ENCODE assay signal across 8 mouse cellular contexts in the genomic region with DNA sequence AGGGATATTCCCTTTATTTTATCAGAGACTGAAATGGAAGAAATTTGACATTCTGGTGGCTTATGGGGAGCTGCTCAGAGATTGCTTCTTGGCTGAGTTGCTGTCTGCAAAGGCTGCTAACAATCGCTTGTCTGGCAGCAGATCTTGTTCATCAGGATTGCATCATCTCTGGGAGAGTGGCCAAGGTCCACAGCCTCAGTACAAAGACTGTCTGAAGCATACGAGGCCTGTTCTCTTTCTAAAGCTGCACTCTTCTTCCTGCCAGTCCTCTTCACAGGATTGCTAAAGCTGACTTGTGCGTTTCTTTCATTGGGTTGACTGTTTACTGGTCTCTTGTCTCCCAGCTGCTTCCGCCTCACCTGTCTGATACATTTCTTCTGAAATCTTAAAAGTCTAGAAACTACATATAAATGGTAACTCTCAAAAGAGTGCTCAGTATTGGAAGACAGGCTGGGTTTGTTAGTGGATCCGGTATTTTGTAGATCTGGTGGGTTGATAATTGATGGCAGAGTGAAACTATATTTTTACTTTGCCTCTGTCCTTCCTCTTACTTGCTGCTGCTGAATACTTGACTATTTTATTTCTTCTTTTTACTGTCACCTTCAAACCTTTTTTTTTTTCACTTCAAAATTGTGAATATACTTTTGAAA. TPM values are rescaled to one million over a fixed set of nuclear protein-coding genes. Genes with fewer than 3 reads are reported as not detected.
DNase-seq lines count a peak whose midpoint lies in the region; ATAC-seq and TF ChIP-seq lines count a peak whose summit lies in the region.

No protein-coding gene starts in this region.

- no peaks in the 10 kb centered on the region for H3K27me3 ChIP-seq in MEL (ENCODE audit: control insufficient read depth in 1 of 2, insufficient read depth in 2 of 2, low read length in 2 of 2)
- H3K27me3 ChIP-seq in hindbrain, embryonic 13.5 days, result no peaks in the 10 kb centered on the region

- TF ChIP-seq POLR2A in MEL (IDR thresholded peaks at IDR 0.05; ENCODE audit: control insufficient read depth in 1 of 2, insufficient read depth in 1 of 2, low read depth in 1 of 2, low read length in 2 of 2, poor library complexity in 1 of 2), result no peak; a peak in 1 of 4 replicates

- peak overlapping the region; percentile 44 for H3K9ac ChIP-seq in MEL (ENCODE audit: control insufficient read depth, low read depth, low read length, poor library complexity, severe bottlenecking)
- peak overlapping the region; percentile 40; the same call in 1 of the 2 replicates for H3K9ac ChIP-seq in hindbrain, embryonic 13.5 days

- TF ChIP-seq RAD21 in MEL (IDR thresholded peaks at IDR 0.05; ENCODE audit: low read depth, low read length), result no peak

- H3K4me1 ChIP-seq in MEL (ENCODE audit: control insufficient read depth in 1 of 2, insufficient read depth in 2 of 2, low read length in 2 of 2), result peaks cover 8 to 41% of the 10 kb centered on the region in 2 experiments
- peaks cover 6% of the 10 kb centered on the region for H3K4me1 ChIP-seq in hindbrain, embryonic 13.5 days (replicated peaks)

- H3K36me3 ChIP-seq in MEL (ENCODE audit: control insufficient read depth in 1 of 2, insufficient read depth in 2 of 2, low read length in 2 of 2), result peaks cover 23 to 47% of the 10 kb centered on the region in 2 experiments
- H3K36me3 ChIP-seq in hindbrain, embryonic 13.5 days, result no peaks in the 10 kb centered on the region

- H3K4me2 ChIP-seq in hindbrain, embryonic 13.5 days, result no peak overlapping the region

- ATAC-seq in hindbrain, embryonic 13.5 days (ENCODE audit: low FRiP score), result peak; percentile 73
- ATAC-seq in monocyte, adult 5-6 weeks (replicated peaks; ENCODE audit: insufficient number of reproducible peaks, low FRiP score, low TSS enrichment, poor library complexity, severe bottlenecking), result no peak

- H3K79me2 ChIP-seq in MEL (ENCODE audit: control insufficient read depth, insufficient read depth, low read length, poor library complexity), result peaks cover 40% of the 10 kb centered on the region

- peak overlapping the region; percentile 4 to 15; a peak in 2 of 4 replicates for H3K4me3 ChIP-seq in MEL (ENCODE audit: control insufficient read depth in 1 of 2, insufficient read depth in 1 of 2, low read depth in 2 of 2, low read length in 2 of 2)
- no peak overlapping the region for H3K4me3 ChIP-seq in hindbrain, embryonic 13.5 days

- no peak for TF ChIP-seq CTCF in MEL (IDR thresholded peaks at IDR 0.05 in 2 of 3, conservative IDR thresholded peaks at IDR 0.05 in 1 of 3; ENCODE audit: control insufficient read depth in 1 of 3, insufficient read depth in 1 of 3, low read depth in 2 of 3, low read length in 3 of 3, poor library complexity in 1 of 3, severe bottlenecking in 1 of 3)

- DNase-seq in MEL (ENCODE audit: low read depth, low spot score), result peak; percentile 91
- DNase-seq in c-Kit-positive CD71-negative TER-119-negative erythroid progenitor cells, embryonic 14.5 days (ENCODE audit: low read depth), result peak; percentile 29
- DNase-seq in frontal cortex, postnatal 25 days (ENCODE audit: low spot score in 2 of 2), result peak; percentile 66 to 70
- peak; percentile 85 to 87 for DNase-seq in layer of hippocampus, postnatal 10 days (ENCODE audit: low spot score in 2 of 2)
- DNase-seq in lung, postnatal 10 days, result peak; percentile 96
- DNase-seq in right cerebral cortex, adult 18-20 months, result peak; percentile 92

- 39% methylated on average over 5 of the region's 5 CpGs for WGBS in hindbrain, embryonic 13.5 days

- TF ChIP-seq EP300 in MEL (IDR thresholded peaks at IDR 0.05; ENCODE audit: low read depth in 1 of 2, low read length in 2 of 2), result peak; percentile 22 to 24; a peak in 2 of 4 replicates

- peak overlapping the region; percentile 91 for H3K27ac ChIP-seq in MEL (ENCODE audit: control insufficient read depth, low read depth, low read length)
- peak overlapping the region; percentile 86 for H3K27ac ChIP-seq in hindbrain, embryonic 13.5 days

- H3K9me3 ChIP-seq in MEL (replicated peaks; ENCODE audit: insufficient read depth, low read length), result no peaks in the 10 kb centered on the region
- no peaks in the 10 kb centered on the region for H3K9me3 ChIP-seq in hindbrain, embryonic 13.5 days

TF ChIP-seq in MEL, 35 proteins besides CTCF, POLR2A, EP300 and RAD21:
- TF ChIP-seq POLR2AphosphoS2 (IDR thresholded peaks at IDR 0.05; ENCODE audit: low read length) (no peak), MAX (IDR thresholded peaks at IDR 0.05; ENCODE audit: low read length) (no peak), ZC3H11A (IDR thresholded peaks at IDR 0.05; ENCODE audit: low read depth, low read length) (no peak), SMC3 (IDR thresholded peaks at IDR 0.05; ENCODE audit: low read depth, low read length) (no peak), BHLHE40 (IDR thresholded peaks at IDR 0.05; ENCODE audit: borderline replicate concordance, low read depth, low read length) (no peak), TBP (IDR thresholded peaks at IDR 0.05; ENCODE audit: low read depth, low read length) (peak; percentile 77), MYC (IDR thresholded peaks at IDR 0.05; ENCODE audit: low read depth, low read length) (no peak), E2F4 (IDR thresholded peaks at IDR 0.05; ENCODE audit: borderline replicate concordance, low read depth, low read length) (no peak), TCF12 (IDR thresholded peaks at IDR 0.05; ENCODE audit: low read depth, low read length) (peak; percentile 23; the same call in 1 of the 2 replicates), KAT2A (conservative IDR thresholded peaks at IDR 0.05; ENCODE audit: low read depth, low read length) (no peak), GABPA (IDR thresholded peaks at IDR 0.05; ENCODE audit: low read depth, low read length) (no peak), MYB (IDR thresholded peaks at IDR 0.05; ENCODE audit: low read depth, low read length) (no peak), ZNF384 (IDR thresholded peaks at IDR 0.05; ENCODE audit: low read depth, low read length) (no peak), UBTF (IDR thresholded peaks at IDR 0.05; ENCODE audit: borderline replicate concordance, insufficient read depth, low read depth, low read length) (no peak), JUND (IDR thresholded peaks at IDR 0.05; ENCODE audit: low read depth, low read length) (0 out of 2 replicates have a peak, but pooled peaks have one; percentile 8), POLR2AphosphoS5 (IDR thresholded peaks at IDR 0.05; ENCODE audit: borderline replicate concordance, low read depth, low read length) (no peak), TAL1 (IDR thresholded peaks at IDR 0.05; ENCODE audit: low read length) (no peak), NRF1 (IDR thresholded peaks at IDR 0.05; ENCODE audit: insufficient read depth, low read depth, low read length, poor library complexity, severe bottlenecking) (no peak), HCFC1 (IDR thresholded peaks at IDR 0.05; ENCODE audit: low read depth, low read length) (peak; percentile 27; the same call in 1 of the 2 replicates), ETS1 (IDR thresholded peaks at IDR 0.05; ENCODE audit: low read depth, low read length) (peak; percentile 88), MAFK (IDR thresholded peaks at IDR 0.05; ENCODE audit: borderline replicate concordance, low read depth, low read length) (no peak), CHD2 (IDR thresholded peaks at IDR 0.05; ENCODE audit: low read length) (no peak), SIN3A (IDR thresholded peaks at IDR 0.05; ENCODE audit: low read length) (peak; percentile 83), ZMIZ1 (IDR thresholded peaks at IDR 0.05; ENCODE audit: low read depth, low read length) (no peak), NELFE (IDR thresholded peaks at IDR 0.05; ENCODE audit: low read depth, low read length) (no peak), ELF1 (IDR thresholded peaks at IDR 0.05; ENCODE audit: low read depth, low read length) (peak; percentile 26; the same call in 1 of the 2 replicates), USF1 (IDR thresholded peaks at IDR 0.05; ENCODE audit: low read depth, low read length) (no peak), GATA1 (IDR thresholded peaks at IDR 0.05; ENCODE audit: low read depth, low read length) (peak; percentile 65), USF2 (IDR thresholded peaks at IDR 0.05; ENCODE audit: borderline replicate concordance in 1 of 2, insufficient read depth in 1 of 2, low read depth in 1 of 2, low read length in 2 of 2) (no peak), CHD1 (IDR thresholded peaks at IDR 0.05; ENCODE audit: low read depth, low read length) (no peak), ZKSCAN1 (IDR thresholded peaks at IDR 0.05; ENCODE audit: low read depth, low read length) (no peak)

RNA-seq across cellular contexts. Expression of a gene that starts 22.6 kb away (rescaled TPM):
- total RNA-seq in MEL (2012; rRNA removed), result 43.5 and 50.4 TPM in 2 replicates
- polyA plus RNA-seq in MEL (2012; ENCODE audit: insufficient read depth in 1 of 2, insufficient read length in 2 of 2, low read depth in 1 of 2, low replicate concordance in 2 of 2, missing spikeins in 1 of 2), result 100 to 1,000 TPM in 1 of 2 experiments, 10 to 100 TPM in 1; 80.2 to 185 TPM
- 51.2 and 54.7 TPM in 2 replicates for polyA plus RNA-seq in hindbrain, embryonic 13.5 days (2015; fragmentation: Nextera tagmentation; extraction: Ambion mirVana)
- 100 to 1,000 TPM; 130 TPM for total RNA-seq in layer of hippocampus, postnatal 10 days (2021)
- total RNA-seq in monocyte, adult 5-6 weeks (2017), result 50.2 to 111 TPM (median 50.6 TPM) in 3 replicates

RNA-seq across cellular contexts. Expression of a gene that starts 53.7 kb away (rescaled TPM):
- 89.1 and 95.7 TPM in 2 replicates for total RNA-seq in MEL (2012; rRNA removed)
- 100 to 1,000 TPM in 1 of 2 experiments, 10 to 100 TPM in 1; 74.8 to 158 TPM for polyA plus RNA-seq in MEL (2012; ENCODE audit: insufficient read depth in 1 of 2, insufficient read length in 2 of 2, low read depth in 1 of 2, low replicate concordance in 2 of 2, missing spikeins in 1 of 2)
- 56.4 and 58.8 TPM in 2 replicates for polyA plus RNA-seq in hindbrain, embryonic 13.5 days (2015; fragmentation: Nextera tagmentation; extraction: Ambion mirVana)
- total RNA-seq in layer of hippocampus, postnatal 10 days (2021), result 10 to 100 TPM; 38.5 to 41.6 TPM
- total RNA-seq in monocyte, adult 5-6 weeks (2017), result 43.8 to 77.0 TPM (median 65.1 TPM) in 3 replicates

Comparison
In these comparisons a context has a peak if more than half of its experiments do, and no peak if none do; other contexts are left out.
1. DNase-seq: peak in every context shown above with its lines; median percentile 96 in lung, postnatal 10 days; 92 in right cerebral cortex, adult 18-20 months; 91 in MEL; 86 in layer of hippocampus, postnatal 10 days; 68 in frontal cortex, postnatal 25 days; 29 in c-Kit-positive CD71-negative TER-119-negative erythroid progenitor cells, embryonic 14.5 days.